Mouse (Mus musculus) natural killer cell, adult 2 months (primary cell): Measurements from ENCODE around the gene Fgf11.

Source experiments
- DNase-seq, 2 experiments: peaks; one replicate each; pipeline ENCODE4 v3.0.0; 2022; ENCODE audit warnings: low spot score in 2 of 2

Gene Fgf11

DNA sequence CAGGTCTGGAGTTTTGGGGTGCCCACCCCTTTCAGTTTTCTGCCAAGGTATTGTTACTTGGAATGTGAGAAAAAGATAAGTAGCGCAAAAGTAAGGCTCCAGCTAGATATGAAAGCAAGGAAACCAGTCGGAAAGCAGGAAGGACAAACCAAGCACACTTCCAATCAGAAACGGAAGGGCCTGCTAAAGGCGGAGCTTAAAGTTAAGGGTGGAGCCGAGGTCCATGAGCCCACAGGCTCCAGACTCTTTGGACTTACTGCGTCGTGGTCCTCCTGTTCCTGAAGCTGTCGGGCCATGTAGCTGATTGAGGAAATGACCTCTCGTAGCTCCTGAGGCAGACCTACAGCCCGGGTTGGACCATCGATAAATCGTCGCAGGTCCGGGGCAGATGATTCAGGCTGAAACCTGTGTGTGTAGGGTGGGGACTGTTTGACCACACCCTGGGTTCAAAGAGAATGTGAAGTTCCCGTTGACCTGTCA lies 16.8 kb downstream of the Fgf11 start:
- DNase-seq = no peak

DNA sequence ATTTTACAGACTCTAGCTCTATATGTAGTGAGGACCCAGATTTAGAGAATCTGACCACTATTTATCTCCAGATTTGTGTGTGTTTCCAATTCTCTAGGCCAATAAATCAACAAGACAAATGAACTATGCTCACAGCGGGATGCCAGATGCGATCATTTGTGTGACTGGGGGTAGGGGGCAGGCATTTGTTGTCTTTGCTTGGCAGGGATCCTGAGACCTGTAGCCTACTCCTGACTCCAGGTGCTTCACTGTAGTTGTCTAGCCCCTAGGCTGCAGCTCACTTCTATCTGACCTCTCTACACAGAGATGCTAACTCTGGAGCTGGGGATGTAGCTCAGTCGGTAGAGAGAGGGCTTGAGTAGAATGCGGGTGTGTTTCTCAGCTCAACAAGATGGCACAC lies 19.8 kb downstream of the Fgf11 start:
- DNase-seq = no peak

DNA sequence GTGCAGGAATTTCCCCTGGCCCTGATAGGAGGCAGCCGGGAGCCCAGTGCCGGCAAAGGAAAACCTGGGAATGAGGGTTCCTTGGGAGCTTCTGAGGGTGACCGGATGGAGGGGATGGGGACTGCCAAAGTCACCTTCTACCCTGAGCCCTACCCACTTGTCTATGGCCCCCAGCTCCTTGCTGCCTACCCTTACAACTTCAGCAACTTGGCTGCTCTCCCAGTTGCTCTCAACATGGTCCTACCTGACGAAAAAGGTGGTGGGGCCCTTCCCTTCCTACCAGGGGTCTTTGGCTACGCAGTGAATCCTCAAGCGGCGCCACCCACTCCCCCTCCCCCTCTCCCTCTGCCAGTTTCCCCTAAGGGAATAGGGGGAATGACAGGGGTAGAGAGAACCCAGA lies 22.7 kb downstream of the Fgf11 start:
- DNase-seq = no peak

DNA sequence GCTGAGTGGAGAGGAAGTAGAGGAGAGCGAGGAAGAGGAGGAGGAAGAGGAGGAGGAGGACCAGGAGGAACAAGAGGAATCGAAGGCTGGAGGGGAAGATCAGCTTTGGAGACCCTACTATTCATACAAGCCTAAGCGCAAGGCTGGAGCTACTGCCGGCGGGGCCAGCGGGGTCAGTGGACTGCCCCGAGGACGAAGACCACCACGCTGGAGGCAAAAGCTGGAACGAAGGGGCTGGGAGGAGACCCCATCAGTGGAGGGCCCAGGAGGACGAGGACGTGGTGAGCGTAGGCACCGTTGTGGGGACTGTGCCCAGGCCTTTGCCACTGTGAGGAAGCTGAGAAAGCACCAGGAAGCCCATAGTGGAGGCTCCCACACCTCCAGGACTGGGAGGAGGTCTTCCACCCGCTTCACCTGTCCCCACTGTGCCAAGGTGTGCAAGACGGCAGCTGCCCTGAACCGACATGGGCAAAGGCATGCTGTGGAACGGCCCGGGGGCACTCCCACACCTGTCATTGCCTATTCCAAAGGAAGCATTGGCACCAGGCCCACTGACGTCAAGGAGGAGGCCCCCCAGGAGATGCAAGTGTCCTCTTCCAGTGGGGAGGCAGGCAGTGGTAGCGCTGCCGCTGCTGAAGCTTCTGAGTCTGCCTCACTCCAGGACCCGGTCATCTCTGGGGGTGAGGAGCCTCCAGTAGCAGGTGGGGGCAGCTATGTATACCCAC lies 23.2 kb downstream of the Fgf11 start:
- DNase-seq = no peak

DNA sequence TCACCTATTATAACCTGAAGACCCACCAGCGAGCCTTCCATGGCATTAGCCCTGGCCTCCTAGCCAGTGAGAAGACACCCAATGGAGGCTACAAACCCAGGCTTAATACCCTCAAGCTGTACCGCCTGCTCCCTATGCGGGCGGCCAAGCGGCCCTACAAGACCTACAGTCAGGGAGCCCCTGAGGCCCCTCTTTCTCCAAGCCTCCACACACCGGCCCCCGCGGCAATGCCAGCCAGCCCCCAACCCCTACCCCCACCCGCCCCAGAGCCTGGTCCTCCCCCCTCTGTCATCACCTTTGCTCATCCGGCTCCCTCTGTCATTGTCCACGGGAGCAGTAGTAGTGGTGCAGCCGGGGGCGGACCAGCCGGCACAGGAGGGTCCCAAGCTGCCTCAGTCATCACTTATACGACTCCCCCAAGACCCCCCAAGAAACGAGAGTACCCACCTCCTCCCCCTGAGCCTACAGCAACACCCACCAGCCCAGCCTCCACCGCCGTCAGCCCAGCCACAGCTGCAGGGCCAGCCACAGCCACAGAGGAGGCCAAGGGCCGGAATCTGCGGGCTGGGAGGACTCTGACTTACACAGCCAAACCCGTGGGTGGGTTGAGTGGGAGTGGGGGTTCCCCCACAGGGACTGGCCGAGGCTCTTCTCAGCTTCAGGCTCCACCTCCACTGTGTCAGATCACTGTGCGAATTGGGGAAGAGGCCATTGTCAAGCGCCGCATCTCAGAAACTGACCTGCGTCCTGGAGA lies 24.0 kb downstream of the Fgf11 start:
- DNase-seq = peak in 1 of 2 experiments; percentile 43

DNA sequence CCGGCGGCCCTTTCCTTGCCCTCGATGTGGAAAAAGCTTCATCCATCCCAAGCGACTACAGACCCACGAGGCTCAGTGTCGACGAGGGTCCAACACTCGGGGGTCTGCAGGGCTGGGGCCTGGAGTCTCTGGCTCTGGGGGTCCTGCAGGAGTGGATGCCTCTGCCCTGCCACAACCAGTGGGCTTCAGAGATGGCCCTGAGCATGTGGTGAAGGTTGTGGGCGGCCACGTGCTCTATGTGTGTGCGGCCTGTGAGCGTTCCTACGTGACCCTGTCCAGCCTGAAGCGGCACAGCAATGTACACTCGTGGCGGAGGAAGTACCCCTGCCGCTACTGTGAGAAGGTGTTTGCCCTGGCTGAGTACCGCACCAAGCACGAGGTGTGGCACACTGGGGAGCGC lies 25.2 kb downstream of the Fgf11 start:
- DNase-seq = no peak

DNA sequence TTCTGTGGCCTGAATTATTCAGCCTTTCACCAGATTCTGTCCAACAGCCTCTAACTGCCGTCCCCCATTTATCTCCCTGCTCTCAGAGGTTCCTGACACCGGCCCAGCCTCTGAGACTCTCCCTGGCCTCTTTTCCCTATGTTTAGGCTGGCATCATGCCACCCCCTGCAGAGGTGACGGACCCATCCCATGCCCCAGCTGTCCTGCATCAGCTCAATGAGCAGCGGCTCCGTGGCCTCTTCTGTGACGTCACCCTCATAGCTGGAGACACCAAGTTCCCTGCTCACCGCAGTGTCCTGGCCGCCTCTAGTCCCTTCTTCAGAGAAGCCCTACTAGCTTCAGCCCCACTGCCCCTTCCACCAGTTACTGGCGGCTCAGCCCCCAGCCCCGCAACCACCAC lies 25.9 kb downstream of the Fgf11 start:
- DNase-seq = no peak

DNA sequence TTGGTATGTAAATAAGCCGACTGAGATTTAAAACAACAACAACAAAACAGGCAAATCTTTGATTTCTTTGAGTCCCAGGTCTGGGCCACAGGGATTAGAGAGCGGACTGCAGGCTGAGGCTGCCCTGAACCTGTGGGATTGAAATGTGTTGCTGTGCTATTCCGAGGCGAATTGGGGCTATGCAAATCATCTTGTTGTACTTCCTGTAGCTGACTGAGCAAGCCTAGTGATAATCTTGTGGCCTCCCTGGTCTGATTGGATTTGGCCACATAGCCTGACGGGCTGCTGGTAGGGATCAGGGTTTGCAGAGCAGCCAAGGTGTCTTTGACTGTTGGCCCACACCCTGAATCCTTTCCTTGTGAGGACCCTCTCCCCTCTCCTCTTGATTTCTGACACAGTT lies 26.7 kb downstream of the Fgf11 start:
- no peak for DNase-seq

DNA sequence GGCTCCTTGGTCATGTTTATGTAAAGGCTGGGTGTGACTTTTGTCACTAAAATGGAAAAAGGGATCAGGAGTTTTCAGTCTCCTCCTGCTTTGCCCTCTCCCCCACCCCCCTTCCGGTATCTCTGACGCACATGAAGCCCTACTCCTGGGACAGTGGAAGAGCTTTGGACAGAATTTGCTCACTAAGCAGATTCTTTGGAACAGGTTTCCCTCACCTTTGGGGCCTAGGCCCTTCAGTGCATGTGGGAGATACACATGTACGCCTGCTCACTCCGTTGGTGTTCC lies 34.1 kb downstream of the Fgf11 start:
- no peak for DNase-seq

DNA sequence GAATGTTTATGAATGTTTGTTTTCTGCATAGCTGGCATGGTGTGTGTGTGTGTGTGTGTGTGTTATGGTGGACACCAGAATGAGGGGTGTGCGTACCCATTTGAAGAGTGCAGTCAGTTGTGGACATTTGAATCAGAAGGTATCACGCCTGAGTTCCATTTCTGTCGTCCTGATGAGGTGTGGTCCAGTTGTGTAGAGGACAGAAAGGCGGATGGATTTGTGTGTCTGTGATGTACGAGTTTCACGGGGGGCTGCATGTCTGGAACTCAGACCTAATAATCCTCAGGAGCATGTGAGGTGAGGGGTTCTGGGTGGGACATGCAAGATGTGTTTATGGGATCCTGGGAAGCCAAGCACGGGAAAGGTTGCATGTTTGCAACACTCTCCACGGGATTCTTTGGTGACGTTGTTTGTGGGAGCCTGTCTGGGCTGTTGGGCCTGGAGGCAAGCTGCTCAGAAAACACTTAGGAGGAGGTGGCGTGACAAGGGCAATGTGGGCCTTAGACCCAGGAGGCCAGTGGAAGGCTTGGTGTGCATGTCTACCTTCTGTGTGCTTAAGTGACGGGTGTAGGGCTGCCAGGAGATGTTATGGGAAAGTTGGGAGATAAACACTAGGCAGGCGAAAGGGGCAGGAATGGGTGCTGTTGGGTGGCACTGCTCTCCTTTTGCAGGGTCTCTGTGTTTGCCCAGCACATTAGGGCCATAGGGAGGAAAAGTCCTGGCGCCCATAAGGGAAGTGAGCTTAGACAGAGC lies 34.6 kb downstream of the Fgf11 start:
- DNase-seq = no peak

DNA sequence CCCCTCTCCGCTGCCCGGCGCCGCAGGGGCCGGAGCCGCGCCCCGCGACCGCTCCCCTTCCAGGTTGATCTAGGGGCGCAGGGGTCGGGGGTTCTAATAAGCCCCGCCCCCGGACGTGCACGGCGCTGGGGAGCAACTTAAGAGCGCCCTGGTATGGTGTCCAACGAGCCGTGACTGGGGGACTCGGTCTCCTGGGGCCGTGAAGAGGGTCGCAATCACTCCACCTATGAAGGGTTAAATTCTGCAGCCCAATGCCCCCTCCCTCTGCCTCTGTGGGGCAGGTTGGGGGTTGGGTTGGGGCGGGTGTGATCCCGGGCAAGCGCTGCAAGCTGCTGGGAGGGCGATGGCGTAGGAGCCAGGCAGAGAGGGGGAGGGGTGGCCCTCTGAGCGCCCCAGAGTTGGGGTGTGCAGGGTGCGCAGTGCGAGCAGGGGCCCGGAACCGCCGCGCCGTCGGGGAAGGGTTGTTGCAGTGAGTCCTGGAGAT lies 35.5 kb downstream of the Fgf11 start:
- DNase-seq = peak; percentile 63 to 73

DNA sequence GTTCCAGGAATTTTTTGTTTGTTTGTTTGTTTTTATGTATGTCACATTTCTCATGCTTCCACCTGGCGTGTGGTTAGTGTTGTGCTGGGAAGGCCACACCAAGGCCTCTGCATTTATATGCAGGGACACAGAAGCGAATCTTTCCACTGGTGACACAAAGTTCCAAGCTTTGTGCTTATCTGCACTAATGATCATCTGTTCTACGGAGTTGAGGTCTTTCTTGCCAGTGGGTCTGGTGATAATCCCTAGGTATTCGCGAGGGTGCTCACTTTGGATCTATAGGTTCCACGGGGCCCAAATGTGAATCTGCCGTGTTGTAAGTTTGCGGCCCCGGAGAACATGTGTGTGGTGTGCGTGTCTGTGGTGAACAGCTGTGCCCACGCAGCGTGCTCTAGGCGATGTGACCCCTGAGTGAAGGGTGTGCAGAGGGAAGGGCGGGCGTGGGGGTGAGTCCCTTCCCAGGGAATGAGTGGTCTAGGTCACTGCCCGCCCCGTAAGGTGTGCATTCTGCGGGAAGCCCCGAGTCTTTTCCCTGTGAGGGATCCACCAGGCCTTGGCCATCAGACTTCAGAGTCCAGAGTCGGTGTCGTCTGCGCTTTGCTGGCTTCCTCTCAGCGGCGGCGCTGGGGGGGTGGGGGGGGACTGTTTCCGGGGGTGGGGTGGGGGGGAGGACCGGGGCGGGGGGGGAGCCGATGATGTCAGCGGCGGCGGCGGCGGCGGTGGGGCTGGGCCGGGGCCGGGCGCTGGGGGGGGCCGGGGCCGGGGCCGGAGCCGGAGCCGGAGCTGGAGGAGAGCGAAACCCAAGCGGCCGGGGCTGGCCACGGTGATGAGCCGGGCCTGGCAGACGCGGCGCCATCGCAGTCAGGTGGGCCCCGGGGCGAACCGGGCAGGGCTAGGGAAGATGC lies 36.2 kb downstream of the Fgf11 start, which contains the start of gene Zbtb4:
Gene Zbtb4, plus strand, starts transcription at position 692 of the 905 bp plus-strand sequence.
- DNase-seq = peak; percentile 43 to 45

DNA sequence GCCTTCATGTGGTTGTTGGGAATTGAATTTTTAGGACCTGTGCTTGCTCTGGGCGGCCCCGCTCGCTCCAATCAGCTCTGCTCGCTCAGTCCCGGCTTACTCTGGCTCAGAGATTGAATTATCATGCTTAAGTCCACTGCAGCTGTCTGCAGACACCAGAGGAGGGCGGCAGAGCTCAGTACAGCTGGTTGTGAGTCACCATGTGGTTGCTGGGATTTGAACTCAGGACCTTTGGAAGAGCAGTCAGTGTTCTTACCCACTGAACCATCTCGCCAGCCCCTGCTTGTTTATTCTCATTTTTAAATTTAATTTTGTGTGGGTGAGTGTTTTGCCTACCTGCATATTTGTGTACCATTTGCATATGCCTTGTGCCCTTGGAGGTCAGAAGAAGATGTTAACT lies 38.1 kb downstream of the Fgf11 start:
- no peak for DNase-seq

DNA sequence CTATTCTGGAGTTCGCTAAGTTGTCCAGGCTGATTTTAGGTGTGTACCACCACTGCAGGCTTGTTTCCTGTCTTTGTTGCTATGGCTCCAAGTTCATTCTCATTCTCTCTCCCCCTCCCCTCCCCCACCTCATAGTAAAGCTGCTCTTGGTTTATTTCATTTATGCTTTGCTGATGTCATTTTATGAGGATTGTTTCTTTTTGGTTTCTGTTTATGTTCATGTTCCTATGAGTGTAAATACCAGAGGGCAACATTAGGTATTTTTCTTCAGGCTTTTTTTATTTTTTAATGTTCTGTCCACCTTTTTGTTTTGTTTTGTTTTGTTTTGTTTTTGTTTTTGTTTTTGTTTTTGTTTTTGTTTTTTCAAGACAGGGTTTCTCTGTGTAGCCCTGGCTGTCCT lies 39.8 kb downstream of the Fgf11 start, which contains the start of gene Slc35g3:
Gene Slc35g3, minus strand, starts transcription at position 101 of the 400 bp plus-strand sequence.
- DNase-seq = no peak

DNA sequence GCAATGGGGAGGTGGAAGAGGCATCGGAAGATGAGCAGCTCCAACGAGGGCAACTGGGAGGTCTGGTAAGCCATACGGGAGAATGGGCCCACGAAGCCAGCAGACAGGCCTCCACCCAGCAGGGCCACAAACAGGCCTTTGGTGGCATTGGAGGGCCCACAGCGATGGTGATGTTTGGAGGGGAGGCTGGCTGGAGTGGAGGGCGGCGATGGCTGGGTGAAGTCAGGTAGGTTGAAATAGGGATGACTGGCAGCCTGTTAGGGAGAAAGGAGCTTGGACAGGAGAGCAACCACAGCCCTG lies 40.8 kb downstream of the Fgf11 start:
- DNase-seq = no peak

DNA sequence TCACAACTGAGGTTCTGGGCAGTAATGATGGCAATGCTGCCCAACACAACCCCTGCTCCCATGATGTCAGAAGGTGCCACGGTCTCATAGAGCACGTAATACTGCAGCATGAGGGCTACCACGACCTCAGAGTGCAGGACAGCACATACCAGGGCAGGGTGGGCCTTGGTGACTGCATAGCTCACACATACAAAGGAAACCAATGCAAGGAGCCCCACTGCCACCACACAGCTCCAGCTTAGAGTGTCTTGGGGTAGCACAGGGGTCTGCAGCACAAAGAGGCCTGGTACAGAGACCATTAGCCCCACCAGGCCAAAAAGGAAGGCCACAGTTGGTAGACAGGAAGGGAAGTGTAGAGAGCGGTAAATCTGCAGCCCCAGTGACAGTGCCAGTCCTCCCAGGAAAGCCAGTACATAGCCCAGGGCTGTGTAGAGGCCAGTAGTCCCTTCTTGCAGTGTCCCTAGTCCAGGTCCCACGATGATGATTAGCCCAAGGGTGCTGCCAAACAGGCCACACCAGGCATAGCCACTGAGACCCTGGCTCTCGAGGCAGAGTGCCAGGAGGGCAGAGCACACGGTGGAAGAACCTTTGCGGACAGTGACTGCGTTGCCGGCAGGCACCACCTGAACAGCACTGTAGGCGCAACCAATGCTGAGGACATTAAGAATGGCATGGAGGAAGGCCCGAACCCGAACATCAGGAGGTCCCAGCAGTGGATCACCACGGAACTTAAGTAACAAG lies 41.3 kb downstream of the Fgf11 start:
- DNase-seq = no peak

DNA sequence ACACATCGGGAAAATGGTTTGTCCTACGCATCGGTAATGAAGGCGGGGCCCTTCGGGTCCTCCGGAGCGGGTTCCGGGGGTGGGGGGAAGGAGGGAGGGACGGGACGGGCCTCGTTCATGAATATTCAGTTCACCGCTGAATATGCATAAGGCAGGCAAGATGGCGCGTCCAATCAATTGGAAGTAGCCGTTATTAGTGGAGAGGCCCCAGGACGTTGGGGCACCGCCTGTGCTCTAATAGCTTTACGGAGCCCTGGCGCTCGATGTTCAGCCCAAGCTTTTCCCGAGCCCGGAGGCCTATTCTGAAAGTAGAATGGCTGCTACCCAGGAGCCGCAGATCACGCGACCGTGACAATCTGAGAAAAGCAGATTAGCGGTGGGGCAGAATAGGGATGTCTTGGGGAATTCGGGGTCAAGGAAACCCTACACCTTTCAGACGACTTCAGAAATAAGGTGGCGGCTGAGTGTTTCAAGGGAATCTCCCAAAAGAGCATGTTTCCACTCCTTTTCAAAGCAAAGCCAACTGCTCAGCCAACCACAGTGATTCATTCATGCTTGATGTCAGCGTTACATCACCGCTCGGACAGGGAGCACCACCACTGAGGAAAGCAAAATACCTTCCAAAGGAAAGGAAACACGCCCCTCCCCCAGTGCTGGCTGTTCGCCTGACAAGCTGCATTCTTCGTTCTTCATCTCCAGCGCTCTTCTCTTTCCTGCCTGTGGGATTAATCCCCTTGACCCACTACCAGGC lies 42.5 kb downstream of the Fgf11 start:
- DNase-seq = peak in 1 of 2 experiments; percentile 77

DNA sequence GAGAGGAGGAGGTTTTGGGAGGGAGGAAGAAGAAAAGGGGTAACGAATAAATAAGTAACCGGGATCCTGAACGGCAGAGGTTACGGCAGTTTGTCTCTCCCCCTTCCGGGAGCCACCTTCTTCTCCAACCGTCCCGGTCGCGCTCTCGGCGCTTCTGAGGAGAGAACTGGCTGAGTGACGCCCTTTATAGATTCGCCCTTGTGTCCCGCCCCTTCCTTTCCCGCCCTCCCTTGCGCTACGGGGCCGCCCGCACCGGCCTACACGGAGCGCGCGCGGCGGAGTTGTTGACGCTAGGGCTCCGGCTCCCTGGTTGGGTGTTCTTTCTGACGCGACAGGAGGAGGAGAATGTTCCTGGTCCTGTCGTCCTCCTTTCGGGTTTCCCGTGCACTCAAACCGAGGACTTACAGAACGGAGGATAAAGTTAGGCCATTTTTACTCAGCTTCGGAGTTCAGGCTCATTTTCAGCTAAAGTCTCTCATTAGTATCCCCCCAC lies 43.1 kb downstream of the Fgf11 start, which contains the start of gene Polr2a:
Gene Polr2a, minus strand, starts transcription at position 160 of the 493 bp plus-strand sequence.
- DNase-seq = peak; percentile 98

DNA sequence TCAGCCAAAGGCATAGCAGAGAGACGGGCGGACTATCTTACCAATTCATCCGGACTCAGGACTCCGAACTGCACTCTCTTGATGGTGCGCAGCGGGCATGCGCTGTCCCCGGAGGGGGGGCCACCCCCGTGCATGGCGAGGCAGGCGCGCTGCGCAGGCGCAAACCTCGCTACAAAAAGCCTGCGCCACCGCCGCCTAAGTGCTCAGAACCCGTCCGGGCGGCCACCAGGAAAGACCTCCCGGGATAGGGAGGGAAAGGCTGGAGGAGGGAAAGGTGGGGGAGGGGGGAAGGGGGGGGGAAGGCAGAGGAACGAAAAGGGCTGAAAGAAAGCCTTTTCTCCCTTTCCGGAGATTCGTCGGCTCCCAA lies 43.6 kb downstream of the Fgf11 start:
- peak; percentile 96 for DNase-seq
